Mouse (Mus musculus) heart, embryonic 15.5 days (tissue): Measurements from ENCODE around the gene Cmc1. TPM values are rescaled to one million over a fixed set of nuclear protein-coding genes. Genes with fewer than 3 reads are reported as not detected.

Source experiments
- ATAC-seq: fragments of 200-750 bp; cut with Nextera tagmentation; replicated peaks from 2 replicates; pipeline ENCODE4 v1.8.0; 2017; ENCODE audit warnings: low read depth, moderate TSS enrichment; ENCODE audit not compliant: insufficient number of reproducible peaks, insufficient read depth, low FRiP score
- H3K27ac ChIP-seq: fragments of 300-500 bp; sonication (generic); 2 replicates; pipeline ENCODE4 v1.5.1; 2015; ENCODE audit warnings: mild to moderate bottlenecking, inconsistent platforms
- H3K27me3 ChIP-seq: fragments of 300-500 bp; sonication (generic); 2 replicates; pipeline ENCODE4 v1.6.1; 2015; ENCODE audit warnings: inconsistent platforms
- H3K36me3 ChIP-seq: fragments of 300-500 bp; sonication (generic); 2 replicates; pipeline ENCODE4 v1.6.1; 2015; ENCODE audit warnings: mild to moderate bottlenecking, inconsistent platforms
- H3K4me1 ChIP-seq: fragments of 300-500 bp; sonication (generic); replicated peaks from 2 replicates; pipeline ENCODE4 v1.6.1; 2015; ENCODE audit warnings: inconsistent platforms
- H3K4me2 ChIP-seq: fragments of 300-500 bp; sonication (generic); 2 replicates; pipeline ENCODE4 v1.6.1; 2015; ENCODE audit warnings: inconsistent platforms, mild to moderate bottlenecking, moderate library complexity
- H3K4me3 ChIP-seq: fragments of 300-500 bp; sonication (generic); 2 replicates; pipeline ENCODE4 v1.5.1; 2015; ENCODE audit warnings: mild to moderate bottlenecking, inconsistent platforms
- H3K9ac ChIP-seq: fragments of 300-500 bp; sonication (generic); 2 replicates; pipeline ENCODE4 v1.6.1; 2015; ENCODE audit warnings: mild to moderate bottlenecking, inconsistent platforms
- H3K9me3 ChIP-seq: fragments of 300-500 bp; sonication (generic); replicated peaks from 2 replicates; pipeline ENCODE4 v1.6.1; 2016; ENCODE audit warnings: inconsistent platforms
- WGBS: fragments of 180-500 bp; shearing (Covaris S2); methylation state at CpG from one replicate; pipeline ENCODE4 v1.1.7; 2015; ENCODE audit warnings: mixed read lengths; 5-methylcytosine and 5-hydroxymethylcytosine counted together
- polyA plus RNA-seq: library from polyadenylated mRNA; unstranded; fragments of >200 nt; fragmentation: Nextera tagmentation; extraction: Ambion mirVana; gene quantifications from 2 replicates; pipeline ENCODE4 v1.2.1, GENCODE M21; 2015

Cmc1 gene
- polyA plus RNA-seq, 1 experiment from 2014 or later: 47.0 TPM

- Histone ChIP-seq H3K9ac (no peak overlapping the region), H3K9me3 (no peaks in the 10 kb centered on the region), H3K4me2 (no peak overlapping the region), H3K27ac (no peak overlapping the region), H3K4me3 (no peak overlapping the region), H3K27me3 (no peaks in the 10 kb centered on the region), H3K36me3 (0 out of 2 replicates have a peak, but pooled peaks cover 2% of the 10 kb centered on the region), H3K4me1 (no peaks in the 10 kb centered on the region)
- ATAC-seq: no peak
- 84% methylated on average over 7 of the region's 7 CpGs for WGBS
These were observed 40.1 kb downstream of the Cmc1 start for GRCm38 (mm10) chr9:118109697-118110359.

- H3K9ac ChIP-seq: no peak overlapping the region
- no peaks in the 10 kb centered on the region for H3K4me1 ChIP-seq
- no peak overlapping the region for H3K27ac ChIP-seq
- no peaks in the 10 kb centered on the region for H3K27me3 ChIP-seq
- no peaks in the 10 kb centered on the region for H3K36me3 ChIP-seq
- no peak overlapping the region for H3K4me3 ChIP-seq
- WGBS: 66% methylated on average over 4 of the region's 4 CpGs
- ATAC-seq: no peak
- no peaks in the 10 kb centered on the region for H3K9me3 ChIP-seq
- no peak overlapping the region for H3K4me2 ChIP-seq
These were observed 41.4 kb downstream of the Cmc1 start for GRCm38 (mm10) chr9:118108527-118109011.

- Histone ChIP-seq H3K4me2 (no peak overlapping the region), H3K27ac (no peak overlapping the region), H3K4me1 (peaks cover 5% of the 10 kb centered on the region; the same call in 1 of the 2 replicates), H3K27me3 (no peaks in the 10 kb centered on the region), H3K9ac (no peak overlapping the region), H3K9me3 (no peaks in the 10 kb centered on the region), H3K4me3 (no peak overlapping the region), H3K36me3 (no peaks in the 10 kb centered on the region)
- WGBS: 93% methylated on average over 2 of the region's 2 CpGs
- ATAC-seq: no peak
These were observed 48.2 kb downstream of the Cmc1 start for GRCm38 (mm10) chr9:118101802-118102201.

GRCm38 (mm10) chr9:118100484-118100883 is 49.5 kb downstream of the Cmc1 start:
- no peak overlapping the region for H3K9ac ChIP-seq
- ATAC-seq: no peak
- WGBS: 90% methylated on average over 2 of the region's 2 CpGs
- peaks cover 8% of the 10 kb centered on the region for H3K4me1 ChIP-seq
- no peaks in the 10 kb centered on the region for H3K27me3 ChIP-seq
- H3K27ac ChIP-seq: no peak overlapping the region
- no peaks in the 10 kb centered on the region for H3K9me3 ChIP-seq
- H3K36me3 ChIP-seq: no peaks in the 10 kb centered on the region
- H3K4me3 ChIP-seq: no peak overlapping the region
- H3K4me2 ChIP-seq: no peak overlapping the region

- no peak overlapping the region for H3K4me2 ChIP-seq
- H3K36me3 ChIP-seq: no peaks in the 10 kb centered on the region
- ATAC-seq: no peak
- no peak overlapping the region for H3K9ac ChIP-seq
- H3K4me1 ChIP-seq: peaks cover 8% of the 10 kb centered on the region
- H3K27ac ChIP-seq: no peak overlapping the region
- H3K9me3 ChIP-seq: no peaks in the 10 kb centered on the region
- no peak overlapping the region for H3K4me3 ChIP-seq
- H3K27me3 ChIP-seq: no peaks in the 10 kb centered on the region
- WGBS: 40% methylated on average over 4 of the region's 4 CpGs
These were observed 50.6 kb downstream of the Cmc1 start for GRCm38 (mm10) chr9:118099395-118099794.

GRCm38 (mm10) chr9:118083834-118084233 is 66.1 kb downstream of the Cmc1 start:
- peaks cover 8% of the 10 kb centered on the region for H3K4me1 ChIP-seq
- H3K27ac ChIP-seq: no peak overlapping the region
- 90% methylated on average over 4 of the region's 4 CpGs for WGBS
- no peaks in the 10 kb centered on the region for H3K27me3 ChIP-seq
- H3K36me3 ChIP-seq: no peaks in the 10 kb centered on the region
- ATAC-seq: no peak
- H3K9ac ChIP-seq: no peak overlapping the region
- no peak overlapping the region for H3K4me2 ChIP-seq
- H3K4me3 ChIP-seq: no peak overlapping the region
- no peaks in the 10 kb centered on the region for H3K9me3 ChIP-seq

- no peak; the same call in 1 of the 2 replicates for ATAC-seq
- H3K27me3 ChIP-seq: no peaks in the 10 kb centered on the region
- peak overlapping the region; percentile 37; the same call in 1 of the 2 replicates for H3K27ac ChIP-seq
- 33% methylated on average over 22 of the region's 22 CpGs for WGBS
- H3K36me3 ChIP-seq: no peaks in the 10 kb centered on the region
- H3K4me3 ChIP-seq: peak overlapping the region; percentile 37
- no peaks in the 10 kb centered on the region for H3K9me3 ChIP-seq
- peaks cover 8% of the 10 kb centered on the region for H3K4me1 ChIP-seq
- H3K9ac ChIP-seq: peak overlapping the region; percentile 31; the same call in 1 of the 2 replicates
- H3K4me2 ChIP-seq: peak overlapping the region; percentile 67
These were observed 67.2 kb downstream of the Cmc1 start for GRCm38 (mm10) chr9:118082575-118083431.

GRCm38 (mm10) chr9:118073358-118073757 is 76.6 kb downstream of the Cmc1 start:
- Histone ChIP-seq H3K27ac (no peak overlapping the region), H3K4me2 (no peak overlapping the region), H3K4me3 (no peak overlapping the region), H3K9ac (no peak overlapping the region), H3K4me1 (no peaks in the 10 kb centered on the region), H3K27me3 (no peaks in the 10 kb centered on the region), H3K9me3 (no peaks in the 10 kb centered on the region), H3K36me3 (peaks cover 17% of the 10 kb centered on the region; the same call in 1 of the 2 replicates)
- 89% methylated on average over 3 of the region's 3 CpGs for WGBS
- ATAC-seq: no peak

GRCm38 (mm10) chr9:118072101-118072500 is 77.9 kb downstream of the Cmc1 start:
- no peak overlapping the region for H3K4me3 ChIP-seq
- no peak overlapping the region for H3K9ac ChIP-seq
- peaks cover 19% of the 10 kb centered on the region; the same call in 1 of the 2 replicates for H3K36me3 ChIP-seq
- H3K27ac ChIP-seq: no peak overlapping the region
- no peak for ATAC-seq
- H3K9me3 ChIP-seq: no peaks in the 10 kb centered on the region
- H3K4me2 ChIP-seq: no peak overlapping the region
- no peaks in the 10 kb centered on the region for H3K4me1 ChIP-seq
- WGBS: 71% methylated on average over 5 of the region's 5 CpGs
- no peaks in the 10 kb centered on the region for H3K27me3 ChIP-seq

- Histone ChIP-seq H3K9ac (no peak overlapping the region), H3K36me3 (peaks cover 19% of the 10 kb centered on the region; the same call in 1 of the 2 replicates), H3K4me3 (no peak overlapping the region), H3K4me2 (no peak overlapping the region), H3K4me1 (no peaks in the 10 kb centered on the region), H3K27ac (no peak overlapping the region), H3K9me3 (no peaks in the 10 kb centered on the region), H3K27me3 (no peaks in the 10 kb centered on the region)
- ATAC-seq: no peak
- WGBS: 83% methylated on average over 3 of the region's 3 CpGs
These were observed 78.6 kb downstream of the Cmc1 start for GRCm38 (mm10) chr9:118071337-118071736.

GRCm38 (mm10) chr9:118070442-118070841 is 79.5 kb downstream of the Cmc1 start:
- no peak for ATAC-seq
- H3K4me2 ChIP-seq: no peak overlapping the region
- no peaks in the 10 kb centered on the region for H3K27me3 ChIP-seq
- peaks cover 19% of the 10 kb centered on the region; the same call in 1 of the 2 replicates for H3K36me3 ChIP-seq
- no peak overlapping the region for H3K4me3 ChIP-seq
- no peak overlapping the region for H3K9ac ChIP-seq
- no peak overlapping the region for H3K27ac ChIP-seq
- WGBS: 93% methylated on average over 6 of the region's 6 CpGs
- H3K9me3 ChIP-seq: no peaks in the 10 kb centered on the region
- H3K4me1 ChIP-seq: no peaks in the 10 kb centered on the region
